Mouse (Mus musculus) CD4-positive helper T cell, adult 2 months (primary cell): ENCODE measurements around the gene Mrpl12.

Experiments
- DNase-seq: peaks from one replicate; pipeline ENCODE4 v3.0.0-alpha.2; 2012; ENCODE audit warnings: low read depth, missing footprints, low spot score

The Mrpl12 gene

GRCm38 (mm10) chr11:120538485-120538884 is 54.1 kb downstream of the Mrpl12 start:
- DNase-seq, result no peak
